Mouse (Mus musculus): Measurements from ENCODE around the gene Wdr20.
"Not testable (repeated sequence)": the region's sequence is repeated elsewhere in the genome, so short reads cannot be mapped to it uniquely, and the experiment has no call there.

Wdr20 gene

DNA sequence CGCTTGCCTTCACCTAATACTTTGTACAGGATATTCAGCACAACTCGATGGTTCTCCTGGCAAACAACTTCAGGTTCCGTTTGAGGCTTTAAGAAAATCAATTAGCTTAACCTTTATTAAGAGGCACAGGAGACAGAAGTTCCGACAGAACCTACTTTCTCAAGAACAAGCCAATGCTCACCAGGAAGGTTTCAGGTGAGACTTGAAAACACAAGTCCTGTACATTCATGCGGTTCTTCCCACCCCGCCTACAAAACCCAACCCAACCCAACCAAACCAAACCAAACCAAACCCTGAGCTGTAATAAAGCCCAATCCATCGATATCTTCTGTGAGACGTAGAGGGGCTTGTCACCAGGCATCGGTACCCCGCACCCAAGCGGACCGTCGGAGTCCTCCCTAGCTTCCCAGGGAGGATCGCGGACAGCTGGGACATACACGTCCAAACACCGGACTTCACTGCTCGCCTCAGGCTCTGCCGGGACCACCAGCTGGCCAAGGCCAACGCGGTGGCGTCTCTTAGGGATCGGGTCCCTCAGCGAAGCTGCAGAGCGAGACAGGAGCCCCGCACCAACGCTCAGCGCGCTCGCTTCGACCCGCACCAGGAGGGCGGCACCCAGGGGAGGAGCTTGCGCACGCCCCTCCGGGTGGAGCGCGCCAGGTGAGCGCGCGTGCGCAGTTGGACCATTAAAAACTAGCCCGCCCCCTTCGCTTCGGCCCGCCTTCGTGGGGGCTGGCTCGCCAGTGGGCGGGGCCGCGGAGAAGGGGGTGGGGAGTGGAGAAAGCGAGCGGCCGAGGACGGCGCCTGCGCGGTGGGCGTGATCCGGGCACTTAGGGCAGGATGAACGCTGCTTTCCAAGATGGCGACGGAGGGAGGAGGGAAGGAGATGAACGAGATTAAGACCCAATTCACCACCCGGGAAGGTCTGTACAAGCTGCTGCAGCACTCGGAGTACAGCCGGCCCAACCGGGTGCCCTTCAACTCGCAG is at the start of gene Wdr20:
Gene Wdr20, plus strand, starts transcription at position 775 of the 988 bp plus-strand sequence.
- peak; percentile 99 to 100 for DNase-seq

DNA sequence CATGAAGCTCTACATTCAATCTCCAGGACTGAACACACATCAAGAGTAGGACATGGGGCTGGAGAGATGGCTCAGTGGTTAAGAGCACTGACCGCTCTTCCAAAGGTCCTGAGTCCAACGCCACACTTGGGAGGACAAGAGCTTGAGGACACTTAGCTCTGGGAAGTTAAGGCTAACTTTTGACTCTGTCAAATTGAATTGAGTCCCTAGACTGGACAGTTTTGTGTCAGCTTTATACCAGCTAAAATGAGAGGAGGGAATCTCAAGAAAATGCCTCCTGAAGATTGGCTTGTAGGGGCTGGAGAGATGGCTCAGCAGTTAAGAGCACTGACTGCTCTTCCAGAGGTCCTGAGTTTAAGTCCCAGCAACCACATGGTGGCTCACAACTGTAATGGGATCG is 48.8 kb upstream of the Wdr20 start:
- DNase-seq: not testable (repeated sequence)

DNA sequence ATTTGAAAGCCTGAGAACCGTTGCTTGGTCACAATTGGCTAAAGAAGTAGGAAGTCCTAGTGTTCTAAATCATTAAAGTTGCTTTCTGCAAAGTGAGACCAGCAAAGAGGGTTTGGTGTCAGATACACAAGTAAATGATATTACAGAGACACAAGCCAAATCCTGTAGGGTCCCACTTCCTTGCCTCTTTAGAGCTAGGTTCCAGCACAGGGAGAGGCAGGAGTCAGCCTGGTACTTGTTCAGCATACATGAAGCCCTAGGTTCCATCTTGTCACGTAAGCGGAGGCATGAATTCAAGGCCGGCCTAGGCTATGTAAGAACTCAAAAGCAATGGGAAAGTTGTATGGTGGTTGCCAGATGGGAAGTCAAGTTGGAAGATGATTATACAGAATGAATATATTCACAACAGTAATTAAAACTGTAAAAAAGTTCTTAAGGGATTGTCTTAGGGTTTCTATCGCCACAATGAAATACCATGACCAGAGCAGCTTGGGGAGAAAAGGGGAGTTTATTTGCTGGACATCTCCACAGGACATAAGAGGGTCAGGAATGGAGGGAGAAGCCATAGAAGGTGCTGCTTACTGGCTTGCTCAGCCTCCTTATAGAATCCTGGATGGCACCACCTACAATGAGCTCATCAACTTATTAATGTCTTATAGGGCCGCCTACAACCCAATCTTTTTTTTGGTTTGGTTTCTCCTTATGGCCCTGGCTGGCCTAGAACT is 47.7 kb upstream of the Wdr20 start:
- no peak for DNase-seq

DNA sequence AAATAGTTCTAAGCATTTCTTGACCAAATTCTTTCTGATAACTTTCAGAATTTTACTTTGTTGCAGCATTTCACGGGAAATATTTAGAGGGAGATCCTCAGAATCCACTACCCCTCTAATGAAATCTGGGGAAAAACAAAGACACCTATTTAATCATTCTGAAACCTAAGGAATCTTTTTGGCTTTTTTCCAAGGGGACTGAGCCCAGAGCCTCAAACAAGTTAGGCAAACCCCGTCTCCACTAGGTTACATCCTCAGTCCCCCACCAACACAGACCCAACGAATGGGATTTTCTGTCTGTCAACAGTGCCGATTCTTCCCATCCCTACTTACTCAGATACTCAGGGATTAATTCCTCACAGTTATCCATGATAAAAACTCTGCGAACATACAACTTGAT is 44.4 kb upstream of the Wdr20 start:
- not testable (repeated sequence) for DNase-seq

DNA sequence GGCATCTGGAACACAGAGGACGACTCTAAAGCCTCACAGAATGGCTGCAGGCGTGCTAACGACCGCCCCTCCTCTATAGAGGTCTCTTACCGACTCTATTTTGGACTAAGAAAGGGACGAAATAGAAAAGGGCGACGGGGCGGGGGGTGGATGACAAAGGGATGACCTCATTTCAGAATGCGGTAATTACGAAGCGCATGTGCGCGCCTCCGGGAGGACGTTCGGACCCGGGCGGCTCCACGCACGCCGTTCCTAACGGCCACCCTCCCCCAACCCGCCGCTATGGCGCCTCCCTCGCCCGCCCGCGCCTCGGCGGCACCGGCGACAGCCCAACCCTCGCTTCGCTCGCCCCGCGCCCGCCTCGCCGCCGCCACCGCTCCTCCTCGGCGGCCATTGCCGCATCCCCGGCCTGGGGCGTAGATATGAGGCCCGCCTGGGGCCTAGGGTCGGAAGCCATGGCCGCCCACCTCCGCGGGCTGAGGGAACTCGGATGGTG is 42.0 kb upstream of the Wdr20 start:
- DNase-seq: peak; percentile 83 to 87

DNA sequence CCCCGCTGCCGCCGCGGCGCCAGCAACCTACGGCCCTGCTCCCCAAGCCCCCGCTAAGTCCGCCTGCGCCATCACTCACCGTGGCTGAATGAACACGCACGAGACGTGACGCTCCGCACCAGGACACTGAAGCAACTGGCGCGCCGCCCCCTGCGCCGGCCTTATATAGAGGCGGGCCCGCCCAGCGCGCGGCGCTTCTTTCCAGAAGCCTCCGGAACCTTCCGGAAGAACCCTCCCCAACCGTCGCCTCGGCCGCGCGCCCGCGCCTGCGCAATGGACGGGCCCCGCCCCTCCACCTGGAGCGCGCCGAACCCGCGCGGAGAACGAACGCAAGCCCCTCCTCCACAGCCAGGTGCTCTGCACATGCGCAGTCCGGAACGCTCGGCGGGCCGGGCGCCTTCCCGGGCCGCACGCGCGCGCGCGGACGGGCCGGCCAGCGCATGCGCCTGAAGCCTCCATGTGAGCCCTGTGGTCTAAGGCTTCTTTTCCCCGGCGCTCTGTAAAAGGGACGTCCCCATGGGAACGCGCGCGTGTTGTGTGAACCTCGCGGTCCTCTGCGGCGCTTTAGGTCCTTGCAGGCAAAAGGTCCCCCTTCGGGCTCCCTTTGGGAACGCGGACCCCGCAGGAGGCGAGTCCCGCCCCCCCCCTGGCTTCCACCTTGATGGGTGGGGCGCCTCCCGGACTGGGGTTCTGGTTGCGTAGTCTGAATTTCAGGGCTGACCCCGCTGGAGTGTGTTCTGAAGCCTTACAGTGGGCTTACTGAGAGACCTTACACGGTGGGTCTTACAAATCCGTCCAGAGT is 41.4 kb upstream of the Wdr20 start:
- peak; percentile 99 to 100 for DNase-seq

DNA sequence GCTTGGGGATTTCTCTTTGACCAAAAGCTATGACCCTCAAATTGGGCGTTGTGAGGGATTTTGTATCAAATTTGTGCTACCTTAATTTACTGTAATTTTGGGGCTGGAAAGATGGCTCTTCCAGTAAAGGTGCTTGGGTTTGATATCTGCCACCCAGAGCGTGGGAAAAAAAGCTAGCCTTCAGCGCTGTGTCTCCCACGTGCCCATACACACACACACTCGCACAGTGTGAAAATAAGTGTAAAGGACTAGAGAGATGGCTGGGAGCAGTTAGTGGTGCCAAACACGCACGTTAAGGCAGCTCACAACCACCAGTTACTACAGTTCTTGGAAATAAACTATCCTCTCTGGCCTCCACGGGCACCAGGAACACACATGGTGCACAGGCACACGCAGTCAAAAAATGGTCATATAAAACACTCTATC is 40.8 kb upstream of the Wdr20 start:
- no peak for DNase-seq

DNA sequence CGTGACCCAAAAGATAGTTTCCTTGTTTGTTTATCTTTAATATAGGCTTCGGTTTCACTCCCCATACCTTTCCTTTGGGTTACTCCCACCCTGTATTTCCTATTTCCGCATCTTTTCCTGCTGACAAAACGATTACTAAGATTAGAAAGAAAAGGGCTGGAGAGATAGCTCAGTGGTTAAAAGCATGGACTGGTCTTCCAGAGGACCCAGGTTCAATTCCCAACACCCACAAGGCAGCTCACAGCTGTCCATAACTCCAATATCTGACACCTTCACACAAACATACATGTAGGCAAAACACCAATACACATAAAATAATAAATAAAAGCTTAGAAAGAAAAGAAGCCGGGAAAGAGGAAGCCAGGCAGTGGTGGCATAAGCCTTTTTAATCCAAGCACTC is 40.3 kb upstream of the Wdr20 start:
- no peak for DNase-seq

DNA sequence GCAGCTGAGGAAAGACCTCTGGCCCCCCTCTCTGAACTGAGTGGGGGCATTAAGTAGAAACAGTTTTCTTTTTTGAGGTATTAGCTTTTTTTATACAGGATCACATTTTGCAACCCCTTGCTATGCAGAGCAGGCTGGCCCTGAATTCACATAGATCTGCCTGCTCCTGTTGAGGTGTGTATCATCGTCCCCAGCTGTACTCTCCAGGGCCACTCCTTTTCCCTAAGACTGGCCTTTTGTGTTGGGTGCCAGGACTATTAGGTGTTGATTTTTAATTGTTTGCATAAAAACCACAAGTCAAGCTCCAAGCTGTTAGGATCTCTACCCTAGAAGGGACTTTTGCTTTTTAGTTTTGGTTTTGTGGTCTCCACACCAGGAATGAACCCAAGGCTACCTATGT is 39.7 kb upstream of the Wdr20 start:
- no peak for DNase-seq

DNA sequence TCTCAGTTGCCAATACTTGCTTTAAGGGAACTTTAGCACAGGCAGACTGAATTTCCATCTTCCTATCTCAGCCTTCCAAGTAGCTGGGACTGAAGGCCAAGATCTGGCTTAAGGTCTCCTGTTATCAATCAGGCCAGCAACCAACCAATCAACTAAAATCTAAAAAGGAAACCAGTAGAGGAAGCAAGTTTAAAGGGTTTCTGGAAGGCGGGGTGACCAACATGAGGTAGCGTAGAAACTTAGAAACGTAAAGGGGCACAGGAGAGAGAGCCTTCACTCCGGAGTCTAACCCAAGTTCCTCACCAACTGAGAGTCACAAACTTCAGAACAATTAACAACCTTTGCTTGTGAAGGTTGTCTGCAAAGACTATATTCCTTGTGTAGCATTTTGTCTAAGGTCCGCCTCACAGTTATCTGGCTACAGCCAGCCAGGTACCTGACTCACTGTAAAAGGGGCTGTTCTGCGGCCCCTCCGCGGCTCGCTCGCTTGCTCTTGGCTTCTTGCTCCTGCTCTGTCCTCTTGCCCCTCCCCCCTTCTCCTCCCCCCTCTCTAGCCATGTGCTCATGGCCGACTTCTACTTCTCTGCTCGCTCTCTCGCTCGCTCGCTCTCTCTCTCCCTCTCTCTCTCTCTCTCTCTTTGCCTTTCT is 39.1 kb upstream of the Wdr20 start:
- DNase-seq: no peak

DNA sequence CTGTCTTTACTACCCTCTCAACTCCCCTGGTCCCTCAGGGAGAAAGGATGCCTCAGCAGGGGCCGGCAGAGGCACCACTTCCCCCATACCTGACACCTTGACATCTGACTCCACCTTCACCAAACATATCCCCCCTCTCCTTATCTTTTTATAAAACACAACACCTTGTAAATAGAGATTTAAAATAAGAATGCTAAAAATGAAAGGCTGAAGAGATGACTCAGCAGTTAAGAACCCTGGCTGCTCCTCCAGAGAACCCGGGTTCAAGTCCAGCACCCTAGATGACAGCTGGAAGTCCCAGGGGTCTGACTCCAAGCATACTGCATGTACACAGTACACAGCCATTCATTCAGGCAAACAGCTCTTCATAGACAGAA is 38.6 kb upstream of the Wdr20 start:
- no peak for DNase-seq

DNA sequence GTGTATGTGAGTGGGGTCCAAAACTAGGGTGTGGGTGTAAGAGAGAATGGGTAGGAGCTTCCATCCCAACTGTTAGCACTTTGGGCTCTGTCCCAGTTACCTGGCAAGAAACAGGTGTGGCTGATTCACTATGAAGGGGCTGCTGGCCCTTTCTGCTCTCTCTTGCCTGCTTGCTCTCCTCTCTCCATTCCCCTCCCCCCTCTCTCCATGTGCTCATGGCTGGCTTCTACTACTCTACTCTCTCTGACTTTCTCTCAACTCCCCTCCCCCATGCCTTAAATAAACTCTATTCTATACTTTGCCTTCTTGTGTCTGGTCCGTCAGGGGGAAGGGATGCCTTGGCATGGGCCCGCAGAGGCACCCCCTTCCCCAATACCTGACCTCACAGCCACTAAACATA is 37.0 kb upstream of the Wdr20 start:
- no peak for DNase-seq

DNA sequence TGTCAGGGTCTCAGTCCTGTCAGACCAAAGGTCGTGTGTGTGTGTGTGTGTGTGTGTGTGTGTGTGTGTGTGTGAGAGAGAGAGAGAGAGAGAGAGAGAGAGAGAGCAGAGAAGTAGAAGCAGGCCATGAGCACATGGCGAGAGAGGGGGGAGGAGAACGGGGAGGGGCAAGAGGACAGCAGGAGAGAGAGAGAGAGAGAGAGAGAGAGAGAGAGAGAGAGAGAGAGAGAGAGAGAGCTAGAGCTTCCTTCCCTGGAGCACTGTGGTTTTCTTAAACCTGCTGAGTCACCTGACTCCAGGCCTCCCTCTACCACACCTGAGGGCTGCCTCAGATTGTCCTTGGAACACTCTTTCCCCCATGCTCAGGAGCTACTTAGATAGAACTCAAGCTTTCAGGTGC is 36.4 kb upstream of the Wdr20 start:
- not testable (repeated sequence) for DNase-seq

DNA sequence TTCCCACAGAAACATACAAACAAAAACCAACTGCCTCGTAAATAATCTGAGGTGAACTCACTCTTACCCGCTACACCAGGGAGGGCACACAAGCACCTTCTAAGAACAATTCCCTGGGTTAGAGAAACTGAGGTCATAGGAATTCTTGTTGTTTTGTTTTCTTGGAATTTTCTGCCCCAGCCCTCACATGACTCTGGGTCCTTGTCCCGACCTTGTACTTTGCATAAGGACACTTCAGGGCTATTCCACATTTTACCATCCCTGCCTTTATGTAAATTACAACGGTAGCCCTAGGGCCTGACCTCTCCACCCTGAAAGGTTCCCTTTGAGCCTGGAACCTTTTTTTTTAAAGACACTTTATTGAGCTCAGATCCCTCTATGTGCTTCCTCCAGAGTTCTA is 35.2 kb upstream of the Wdr20 start, which contains the start of gene Hsp90aa1:
Gene Hsp90aa1, minus strand, starts transcription at position 173 of the 400 bp plus-strand sequence.
- no peak for DNase-seq

DNA sequence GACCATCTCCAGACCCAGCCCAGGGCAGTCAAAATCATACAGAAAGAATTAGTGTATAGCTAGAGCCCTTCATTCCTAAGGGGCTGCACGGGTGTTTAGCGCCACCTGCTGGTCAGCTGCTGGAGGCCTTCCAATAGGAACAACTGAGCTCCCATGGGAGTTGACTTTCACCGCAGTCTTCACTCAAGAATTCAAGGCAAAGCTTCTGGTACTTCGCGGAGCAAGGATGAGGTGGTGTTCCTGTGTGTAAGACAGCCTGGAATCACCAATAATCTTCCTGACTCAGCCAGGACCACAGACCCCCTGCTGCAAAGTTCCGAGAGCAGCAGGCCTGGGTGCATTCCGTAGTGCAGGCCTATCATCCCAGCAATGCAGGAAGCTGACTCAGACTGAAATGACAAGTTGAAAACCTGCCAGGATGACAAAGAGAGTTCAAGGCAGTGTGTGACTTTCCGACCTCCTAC is 34.7 kb upstream of the Wdr20 start:
- peak; percentile 86 to 90 for DNase-seq

DNA sequence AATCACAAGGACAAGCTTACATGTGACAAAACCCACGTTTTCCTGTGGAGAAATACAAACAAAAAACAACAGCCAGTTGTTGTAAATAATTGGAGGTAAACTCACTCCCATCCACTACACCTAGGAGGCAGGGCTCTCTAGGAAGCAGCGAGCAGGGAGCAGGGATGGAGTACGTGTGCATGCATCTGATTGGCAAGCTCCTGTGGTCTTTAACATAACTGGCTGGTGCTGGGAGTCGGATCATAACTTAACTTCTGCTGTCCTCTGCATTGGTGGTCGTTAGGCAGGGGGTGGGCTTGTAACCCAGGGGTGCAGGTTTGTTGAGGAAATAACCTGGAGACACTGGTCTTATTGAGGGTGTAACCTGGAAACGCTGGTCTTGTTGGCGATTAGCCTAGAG is 34.1 kb upstream of the Wdr20 start:
- DNase-seq: no peak

DNA sequence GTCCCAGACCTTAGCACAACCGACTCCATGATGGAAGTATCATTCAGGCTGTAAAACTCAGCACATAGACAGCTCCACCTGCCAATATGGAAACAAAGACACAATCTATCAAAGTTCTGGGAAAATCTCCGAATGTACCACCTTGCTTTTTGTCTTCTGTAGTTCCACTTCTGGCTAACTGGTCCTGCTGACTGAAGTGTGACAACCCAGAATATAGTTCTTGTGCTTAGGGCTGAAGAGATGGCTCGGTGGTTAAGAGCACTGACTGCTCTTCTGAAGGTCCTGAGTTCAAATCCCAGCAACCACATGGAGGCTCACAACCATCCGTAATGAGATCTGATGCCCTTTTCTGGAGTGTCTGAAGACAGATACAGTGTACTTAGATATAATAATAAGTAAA is 32.3 kb upstream of the Wdr20 start:
- DNase-seq: not testable (repeated sequence)

DNA sequence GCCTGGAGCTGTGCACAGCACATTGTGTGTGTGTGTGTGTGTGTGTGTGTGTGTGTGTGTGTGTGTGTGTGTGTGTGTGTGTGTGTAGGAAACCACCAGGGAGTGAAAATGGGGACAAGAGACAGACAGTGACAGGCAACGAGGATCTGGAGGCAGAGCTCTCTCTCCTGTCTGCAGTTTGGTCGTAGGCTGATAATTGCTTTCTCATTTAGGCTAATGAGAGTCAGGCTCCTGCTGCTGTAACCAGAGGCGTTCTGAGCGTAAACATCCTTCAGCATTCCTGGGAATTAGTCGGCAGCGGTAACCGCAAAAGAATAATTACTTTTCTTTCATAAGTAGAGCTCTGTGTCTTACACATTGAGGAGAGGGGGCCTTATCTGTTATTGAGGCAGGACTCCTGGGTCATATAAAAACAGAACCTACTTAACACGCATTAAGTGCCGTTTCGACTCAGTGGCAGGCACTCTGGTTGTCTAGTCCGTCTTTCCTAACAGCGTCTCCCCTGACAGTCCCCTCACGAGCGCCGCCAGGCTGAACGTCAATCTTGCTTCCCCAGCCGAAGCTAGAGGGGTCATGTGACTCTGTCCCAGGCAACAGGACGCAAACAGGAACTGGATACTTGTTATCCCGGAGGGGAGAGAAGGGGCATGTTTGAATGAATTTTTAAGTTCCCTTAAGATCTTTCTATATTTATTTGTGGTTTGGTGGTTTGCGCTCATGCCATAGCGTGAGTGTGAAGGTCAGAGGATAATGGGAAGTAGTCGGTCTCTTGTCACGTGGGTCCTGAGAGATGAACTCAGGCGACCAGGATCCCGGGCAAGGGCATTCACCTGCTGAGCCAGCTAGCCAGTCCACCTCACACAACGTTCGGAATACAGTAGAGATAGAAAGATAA is 31.2 kb upstream of the Wdr20 start:
- peak; percentile 37 to 55 for DNase-seq

DNA sequence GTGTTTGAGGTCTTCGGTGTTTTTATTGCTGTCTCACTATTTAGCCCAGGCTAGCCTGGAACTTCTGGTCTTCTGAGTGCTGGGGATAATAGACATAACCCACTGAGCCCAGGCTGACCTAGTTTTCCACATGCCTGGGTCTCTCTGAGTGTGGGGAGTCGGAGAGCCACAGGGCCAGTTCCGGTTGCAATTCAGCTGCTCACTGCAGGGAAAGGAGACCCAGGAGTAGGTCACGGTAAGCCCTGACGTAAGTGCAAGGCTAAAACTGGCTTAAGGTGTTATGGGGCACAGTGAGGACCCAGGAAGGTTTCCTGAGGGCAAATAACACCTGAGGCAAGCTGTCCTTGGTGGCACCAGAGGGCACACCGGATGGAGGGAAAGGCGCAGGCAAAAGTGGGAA is 30.3 kb upstream of the Wdr20 start:
- DNase-seq: no peak

DNA sequence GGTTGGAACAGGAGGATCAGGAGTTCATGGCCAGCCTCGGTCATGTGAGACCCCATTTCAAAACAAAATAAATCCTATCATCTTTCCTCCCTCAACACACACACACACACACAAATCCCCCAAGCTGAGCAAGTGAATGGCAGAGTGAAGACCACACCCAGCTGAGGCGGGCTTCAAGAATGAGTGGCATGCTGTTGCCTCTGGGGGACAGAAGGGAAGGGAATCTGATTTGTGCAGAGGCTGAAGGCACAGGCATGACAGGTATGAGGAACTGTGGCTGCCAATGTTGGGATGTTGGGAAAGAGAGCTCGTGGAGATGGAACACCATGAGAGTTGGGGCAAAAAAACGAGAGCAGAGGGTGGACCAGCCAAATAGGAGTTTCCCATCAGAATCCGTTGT is 26.5 kb upstream of the Wdr20 start:
- DNase-seq: no peak

DNA sequence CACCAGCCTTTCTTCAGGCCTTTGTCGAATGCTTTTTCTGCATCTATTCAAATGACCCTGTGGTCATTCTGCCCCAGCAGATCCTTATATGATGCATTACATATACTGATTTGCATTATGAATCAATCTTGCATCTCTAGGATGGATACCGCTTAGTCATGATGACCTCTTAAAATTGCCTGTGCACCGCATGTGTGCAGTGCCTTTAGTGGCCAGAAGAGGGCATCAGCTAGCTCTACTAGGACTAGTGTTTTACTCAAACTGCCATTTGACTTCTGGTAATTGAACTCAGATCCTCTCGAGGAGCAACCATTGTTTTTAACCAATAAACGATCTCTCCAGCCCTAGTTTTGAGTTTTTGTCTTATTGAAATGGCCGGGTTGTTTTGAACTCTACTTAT is 24.0 kb upstream of the Wdr20 start:
- no peak for DNase-seq
